Mouse (Mus musculus) lung, postnatal 4 days (tissue): ENCODE measurements around the gene Elane.

ENCODE experiments used
- DNase-seq, 2 experiments: peaks; one replicate each; pipeline ENCODE4 v3.0.0; 2021

Elane gene

DNA sequence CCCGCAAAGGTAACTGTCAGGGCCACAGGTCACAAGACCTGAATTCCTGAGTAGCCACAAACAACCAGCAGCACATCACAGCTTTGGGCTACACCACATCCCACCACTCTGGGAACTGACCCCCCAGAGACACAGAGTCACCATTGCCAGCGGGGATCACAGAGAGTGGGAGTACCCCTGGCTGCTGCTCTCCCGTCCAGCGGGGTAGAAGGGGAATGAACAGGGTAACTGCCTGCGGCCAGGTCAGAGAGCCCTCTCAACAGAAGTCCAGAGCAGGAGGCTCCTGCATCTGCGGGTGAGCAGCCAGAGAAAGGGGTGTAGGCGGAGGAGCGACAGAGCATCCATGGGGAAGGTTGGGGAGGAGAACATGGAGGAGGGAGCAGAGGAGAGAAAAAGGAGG, 30.0 kb downstream of the Elane start:
- DNase-seq: no peak

DNA sequence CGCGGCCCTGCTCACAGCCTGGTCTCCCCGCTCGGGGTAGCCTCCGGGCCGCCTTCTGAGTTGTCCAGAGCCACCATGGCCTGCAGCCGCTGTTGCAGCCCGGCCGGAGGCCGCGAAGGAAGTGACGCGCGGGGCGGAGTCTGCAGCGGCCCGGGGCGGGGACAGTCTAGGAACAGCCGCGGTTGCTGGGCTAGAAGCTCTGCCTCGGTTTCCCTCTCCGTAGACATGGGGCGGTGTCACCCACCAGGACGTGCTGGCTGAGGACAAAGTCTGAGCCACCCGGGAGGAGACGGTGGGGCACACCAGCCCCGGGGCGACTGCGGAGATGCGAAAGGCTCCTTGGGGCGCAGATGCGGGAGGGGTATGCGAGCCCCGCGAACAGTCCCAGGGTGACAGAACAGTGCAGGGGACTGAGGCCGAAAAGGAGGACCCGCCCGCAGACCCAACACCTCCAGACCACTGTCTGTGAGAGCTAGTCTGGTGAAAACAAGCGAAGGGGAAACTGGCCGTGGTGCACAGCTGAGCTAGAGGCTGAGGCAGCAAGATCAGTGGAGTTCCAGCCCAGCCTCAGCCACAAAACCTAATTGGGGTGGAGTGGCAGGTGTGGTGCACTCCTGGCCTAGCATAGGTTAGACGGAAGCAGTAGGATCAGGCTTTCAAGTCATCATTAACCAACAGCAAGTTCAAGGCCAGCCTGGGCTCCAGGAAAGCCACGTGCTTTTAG, 30.9 kb downstream of the Elane start, which contains the start of gene Kiss1r:
Gene Kiss1r (plus strand): TSS at position 164 of the 724 bp plus-strand sequence.
- DNase-seq: peak; percentile 90 to 92

DNA sequence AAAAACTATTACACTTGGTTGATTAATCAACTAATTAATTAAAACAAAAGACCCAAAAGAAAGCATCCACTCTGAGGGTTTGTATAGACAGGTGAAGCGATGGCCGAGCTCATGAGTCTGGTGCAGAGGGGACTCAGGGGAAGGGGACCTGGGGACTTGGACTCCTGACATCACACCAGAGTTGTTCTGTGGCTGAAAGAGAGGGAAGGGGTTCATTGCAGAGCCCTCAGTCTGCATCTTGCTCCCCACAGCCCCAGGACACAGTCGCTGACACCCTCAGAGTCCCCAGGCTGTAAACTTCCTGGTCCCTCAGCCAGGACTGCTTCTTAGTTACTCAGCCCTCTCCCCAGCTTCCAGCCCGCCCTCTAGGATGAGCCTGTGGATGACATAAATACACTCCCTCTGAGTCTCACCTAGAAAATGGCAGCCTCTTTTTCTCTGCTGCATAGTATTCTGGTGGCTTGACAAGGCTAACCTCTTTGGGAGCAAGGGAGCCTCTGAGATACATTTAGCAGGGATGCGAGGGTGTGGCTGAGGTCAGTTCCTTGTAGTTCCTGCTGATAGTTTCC, 31.6 kb downstream of the Elane start:
- no peak for DNase-seq

DNA sequence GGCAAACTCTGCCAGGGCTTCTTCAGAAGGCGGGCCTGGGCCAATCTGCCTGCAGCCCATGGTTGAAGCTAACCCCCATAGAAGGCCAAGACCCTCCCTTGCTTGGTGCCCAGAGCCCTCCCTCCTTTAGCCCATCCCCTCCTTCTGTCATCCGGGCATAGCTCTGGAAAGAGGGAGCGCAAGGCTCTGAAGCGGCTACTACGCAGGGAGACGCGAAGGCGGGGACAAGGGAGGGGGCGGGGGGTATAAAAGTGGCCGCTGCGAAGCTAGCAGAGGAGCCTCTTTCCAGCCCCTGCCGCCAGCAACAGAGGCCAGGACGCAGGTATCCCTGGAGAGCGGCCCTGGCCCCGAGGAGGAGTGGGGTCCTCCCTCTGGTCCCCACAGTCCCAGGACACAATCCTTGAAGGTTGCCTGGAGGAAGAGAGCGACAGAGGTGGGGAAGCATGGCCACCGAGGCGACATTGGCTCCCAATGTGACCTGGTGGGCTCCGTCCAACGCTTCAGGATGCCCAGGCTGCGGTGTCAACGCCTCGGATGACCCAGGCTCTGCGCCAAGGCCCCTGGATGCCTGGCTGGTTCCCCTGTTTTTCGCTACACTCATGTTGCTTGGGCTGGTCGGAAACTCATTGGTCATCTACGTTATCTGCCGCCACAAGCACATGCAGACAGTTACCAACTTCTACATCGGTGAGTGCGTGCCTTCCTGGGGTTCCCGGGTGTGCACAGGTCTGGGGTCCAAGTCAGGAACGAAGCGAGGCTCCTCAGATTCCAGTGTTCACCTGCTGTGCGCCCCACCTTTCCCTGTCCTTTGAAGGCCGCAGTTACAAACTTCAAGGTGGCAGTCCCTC, 32.4 kb downstream of the Elane start:
- DNase-seq: peak in 1 of 2 experiments; percentile 61

DNA sequence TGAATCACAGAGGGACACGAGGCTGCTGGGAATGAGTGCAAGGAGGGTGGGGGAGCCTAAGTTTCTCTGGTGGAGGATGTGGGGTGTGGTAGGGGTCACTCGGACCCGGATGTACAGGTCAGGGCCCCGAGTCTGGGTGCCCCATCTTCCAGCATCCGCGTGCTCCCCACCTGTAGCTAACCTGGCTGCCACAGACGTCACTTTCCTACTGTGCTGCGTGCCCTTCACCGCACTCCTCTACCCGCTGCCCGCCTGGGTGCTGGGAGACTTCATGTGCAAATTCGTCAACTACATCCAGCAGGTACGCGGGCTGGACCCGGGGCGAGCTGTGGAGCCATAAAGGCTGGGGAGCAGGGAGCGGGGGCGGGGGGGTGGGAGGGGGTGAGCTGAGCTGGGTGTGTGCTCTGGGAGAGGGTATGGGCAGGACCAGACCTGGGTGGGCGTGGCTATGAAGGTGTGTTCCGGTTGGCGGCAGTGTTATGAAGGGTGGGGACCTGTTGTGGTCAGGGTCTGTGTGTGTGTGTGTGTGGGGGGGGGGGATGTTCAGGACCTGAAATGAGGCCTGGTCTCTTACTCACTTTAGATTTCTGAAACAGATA, 33.3 kb downstream of the Elane start:
- no peak for DNase-seq

DNA sequence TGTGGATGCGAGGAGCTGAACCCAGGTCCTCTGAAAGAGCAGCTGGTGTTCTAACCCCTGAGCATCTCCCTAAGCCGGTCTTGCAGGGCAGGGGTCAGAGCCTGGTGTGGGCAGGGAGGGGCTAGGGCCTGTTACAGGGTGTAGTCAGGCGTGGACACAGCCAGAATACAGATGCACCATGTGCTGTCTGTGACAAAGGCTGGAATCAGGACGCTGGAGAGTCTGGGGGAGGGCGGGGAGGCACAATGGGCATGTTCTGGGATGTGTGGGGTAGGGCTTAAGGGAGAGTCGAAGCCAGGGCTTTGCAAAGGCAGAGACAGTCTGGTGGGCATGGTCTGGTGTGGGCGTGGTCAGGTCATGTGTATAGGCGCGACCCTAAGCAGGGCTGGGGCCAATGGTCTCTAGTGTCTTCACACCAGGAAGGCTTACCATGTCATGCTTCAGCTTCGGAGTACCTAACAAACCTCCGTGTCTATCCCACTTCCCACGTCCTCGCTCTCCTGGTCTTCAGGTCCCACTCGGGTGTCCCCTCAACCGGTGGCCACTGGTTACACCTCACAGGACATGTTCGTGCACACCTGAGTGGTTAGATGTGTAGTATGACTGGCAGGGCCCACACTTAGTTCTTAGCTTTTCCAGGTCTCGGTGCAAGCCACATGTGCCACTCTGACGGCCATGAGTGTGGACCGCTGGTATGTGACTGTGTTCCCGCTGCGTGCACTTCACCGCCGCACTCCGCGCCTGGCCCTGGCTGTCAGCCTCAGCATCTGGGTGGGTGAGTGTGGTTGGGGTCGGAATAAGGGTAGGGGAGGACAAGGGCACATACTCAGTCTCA, 34.2 kb downstream of the Elane start:
- DNase-seq: no peak

DNA sequence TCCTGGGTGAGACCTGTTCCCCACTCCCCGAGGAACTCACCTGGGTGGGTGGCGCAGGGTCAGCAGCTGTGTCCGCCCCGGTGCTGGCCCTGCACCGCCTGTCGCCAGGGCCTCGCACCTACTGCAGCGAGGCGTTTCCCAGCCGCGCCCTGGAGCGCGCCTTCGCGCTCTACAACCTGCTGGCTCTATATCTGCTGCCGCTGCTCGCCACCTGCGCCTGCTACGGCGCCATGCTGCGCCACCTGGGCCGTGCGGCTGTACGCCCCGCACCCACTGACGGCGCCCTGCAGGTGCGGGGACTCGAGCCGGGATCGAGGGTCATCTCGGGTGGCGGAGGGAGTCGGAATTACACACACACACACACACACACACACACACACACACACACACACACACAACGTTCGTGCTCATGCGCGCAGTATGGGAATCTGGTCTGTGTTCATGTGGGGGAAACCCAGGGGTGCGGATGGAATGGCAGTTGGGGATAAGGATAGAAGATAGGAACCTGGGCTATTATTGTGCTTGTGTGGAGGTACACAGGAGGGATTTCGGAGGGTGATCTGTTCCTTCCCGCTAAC, 35.0 kb downstream of the Elane start, which contains the start of gene R3hdm4:
Gene R3hdm4 (minus strand): TSS at position 251 of the 578 bp plus-strand sequence.
- no peak for DNase-seq

DNA sequence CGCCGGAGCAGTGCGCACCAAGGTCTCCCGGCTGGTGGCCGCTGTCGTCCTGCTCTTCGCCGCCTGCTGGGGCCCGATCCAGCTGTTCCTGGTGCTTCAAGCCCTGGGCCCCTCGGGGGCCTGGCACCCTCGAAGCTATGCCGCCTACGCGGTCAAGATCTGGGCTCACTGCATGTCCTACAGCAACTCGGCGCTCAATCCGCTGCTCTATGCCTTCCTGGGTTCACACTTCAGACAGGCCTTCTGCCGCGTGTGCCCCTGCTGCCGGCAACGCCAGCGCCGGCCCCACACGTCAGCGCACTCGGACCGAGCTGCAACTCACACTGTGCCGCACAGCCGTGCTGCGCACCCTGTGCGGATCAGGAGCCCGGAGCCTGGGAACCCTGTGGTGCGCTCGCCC, 35.5 kb downstream of the Elane start:
- no peak for DNase-seq

DNA sequence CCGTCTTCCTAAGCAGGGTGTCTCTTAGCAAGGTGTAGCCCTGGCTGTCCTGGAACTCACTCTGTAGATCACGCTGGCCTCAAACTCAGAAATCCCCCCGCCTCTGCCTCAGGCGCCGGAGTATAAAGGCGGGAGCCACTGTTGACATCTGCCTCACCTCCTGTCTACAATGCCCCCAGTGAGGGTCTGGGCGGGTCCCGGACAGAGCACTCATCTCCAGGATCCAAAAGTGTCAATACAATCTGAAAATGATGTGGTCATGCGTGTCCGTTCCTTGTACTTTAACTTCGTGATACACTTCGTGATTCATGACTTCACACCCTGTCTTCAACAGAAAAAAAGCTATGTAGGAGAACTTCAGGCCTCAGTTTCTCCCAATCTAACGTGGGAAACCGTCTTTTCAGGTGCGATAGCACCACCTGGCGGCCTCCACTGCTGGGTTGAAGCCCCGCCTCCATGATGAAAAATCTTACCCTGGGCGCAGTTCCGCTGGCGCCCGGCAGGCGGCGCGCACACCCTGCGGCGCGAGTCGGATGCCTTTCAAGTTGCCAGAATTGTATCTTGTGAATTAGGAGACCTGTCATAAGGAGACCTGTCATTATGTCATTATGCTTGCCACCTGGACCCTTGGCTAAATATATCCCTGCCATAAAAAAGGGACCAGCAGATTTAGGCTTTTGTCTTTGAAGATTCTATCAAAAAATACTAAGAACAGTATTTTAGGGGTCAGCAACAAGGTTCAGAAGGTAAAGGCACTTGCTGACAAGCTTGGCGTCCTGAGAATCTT, 39.1 kb downstream of the Elane start:
- peak; percentile 91 to 95 for DNase-seq

DNA sequence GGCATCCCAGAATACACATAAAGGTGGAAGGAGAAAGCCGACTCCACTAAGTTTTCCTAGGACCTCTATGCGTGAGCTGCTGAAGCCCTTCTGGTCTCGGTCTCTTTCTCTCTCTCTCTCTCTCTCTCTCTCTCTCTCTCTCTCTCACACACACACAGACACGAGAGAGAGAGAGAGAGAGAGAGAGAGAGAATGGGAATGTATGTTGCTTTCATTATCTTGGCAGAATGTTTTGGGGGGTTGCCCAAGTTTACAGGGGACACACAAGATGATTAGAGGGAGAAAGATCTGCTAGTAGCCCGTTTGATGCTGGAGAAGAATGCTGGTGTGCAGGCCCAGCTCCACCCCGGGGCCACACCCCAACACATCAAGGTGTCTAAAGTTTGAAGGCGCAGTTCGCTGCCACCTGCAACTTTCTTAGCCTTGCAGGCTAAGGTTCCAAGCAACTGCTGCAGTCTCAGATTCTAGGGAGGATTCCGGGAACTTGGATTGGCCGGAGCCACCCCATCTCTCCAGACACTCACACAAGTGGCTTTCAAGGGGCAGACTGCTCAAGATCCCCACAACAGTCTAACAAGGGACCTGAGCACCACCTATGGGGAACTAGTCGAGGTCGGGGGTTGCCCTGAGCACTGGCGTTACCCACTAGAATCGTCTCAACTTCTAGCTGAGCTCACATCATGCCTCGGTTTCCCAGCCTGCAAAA, 39.9 kb downstream of the Elane start:
- DNase-seq: no peak

DNA sequence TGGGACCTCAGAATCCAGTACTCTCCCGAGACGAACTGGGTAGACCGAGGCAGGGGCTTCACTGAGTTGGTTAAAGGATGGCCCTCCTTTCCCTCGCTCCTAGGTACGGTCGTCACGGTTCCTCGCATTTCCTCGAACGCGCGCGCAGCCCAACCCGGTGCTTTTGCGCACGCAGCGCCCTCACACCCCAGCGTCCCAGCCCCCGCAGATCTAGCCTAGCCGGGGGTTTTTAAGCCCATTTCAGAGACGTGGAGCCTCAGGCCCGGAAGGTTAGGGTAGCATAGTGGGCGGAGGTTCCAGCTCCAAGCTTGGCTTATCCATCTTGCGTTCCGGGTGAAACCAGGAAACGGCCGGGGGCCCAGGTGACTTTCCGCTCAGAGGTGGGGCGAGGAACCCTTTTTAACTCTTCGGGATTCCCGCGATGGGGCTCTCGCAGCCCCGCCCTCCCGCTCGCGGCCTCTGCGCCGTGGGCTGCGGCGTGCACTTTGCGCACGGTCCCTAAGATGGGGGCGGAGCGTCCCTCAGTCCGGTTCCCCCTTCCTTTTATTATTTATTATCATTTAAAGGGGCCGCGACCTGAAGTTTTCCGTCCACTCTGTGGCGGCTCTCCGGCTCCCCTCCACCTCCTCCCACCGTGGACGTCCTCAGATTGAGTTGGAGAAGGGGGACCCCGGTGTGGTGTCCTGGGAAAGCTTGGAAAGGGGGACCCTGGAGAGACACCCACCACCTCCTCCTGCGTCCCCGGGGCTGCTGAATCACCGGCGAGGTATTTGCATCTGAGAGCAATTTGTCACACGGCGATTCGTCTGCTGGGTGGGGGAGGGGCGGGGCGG, 40.7 kb downstream of the Elane start, which contains the start of gene Arid3a:
Gene Arid3a (plus strand): TSS at position 553 of the 833 bp plus-strand sequence.
- peak; percentile 95 to 96 for DNase-seq

DNA sequence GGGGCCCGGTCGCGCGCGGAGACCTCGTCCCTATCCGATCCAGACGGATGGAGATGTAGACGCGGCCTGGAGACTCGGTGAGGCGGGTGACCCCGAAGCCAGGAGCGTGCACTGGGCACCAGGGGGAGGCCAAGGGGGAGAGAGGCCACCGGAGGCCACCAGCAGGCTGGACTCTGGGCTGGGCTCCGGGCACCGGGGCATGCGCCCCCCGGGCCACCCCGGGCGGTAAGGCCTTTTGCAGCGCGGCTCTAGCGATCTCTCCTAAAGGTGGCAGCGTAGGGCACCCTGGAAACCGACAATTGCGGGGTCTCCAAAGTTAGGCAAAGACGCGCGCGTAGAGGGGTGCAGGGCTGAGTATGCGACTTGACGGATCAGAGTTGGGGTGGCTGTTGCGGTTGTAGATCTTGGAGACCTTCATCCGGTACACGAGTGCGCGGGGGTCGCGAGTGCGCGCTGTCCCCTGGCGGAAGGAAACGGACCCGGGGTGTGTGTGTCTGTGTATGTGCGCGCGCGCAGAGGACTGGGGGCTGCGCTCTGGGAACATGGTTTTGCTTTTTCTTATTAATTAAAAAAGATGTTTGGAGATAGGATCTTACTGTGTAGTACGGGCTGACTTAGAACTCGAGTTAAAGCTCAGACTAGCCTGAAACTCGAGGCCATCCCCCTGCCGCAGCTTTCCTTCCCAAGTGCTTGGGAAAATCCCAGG, 41.4 kb downstream of the Elane start:
- peak; percentile 78 to 83 for DNase-seq

DNA sequence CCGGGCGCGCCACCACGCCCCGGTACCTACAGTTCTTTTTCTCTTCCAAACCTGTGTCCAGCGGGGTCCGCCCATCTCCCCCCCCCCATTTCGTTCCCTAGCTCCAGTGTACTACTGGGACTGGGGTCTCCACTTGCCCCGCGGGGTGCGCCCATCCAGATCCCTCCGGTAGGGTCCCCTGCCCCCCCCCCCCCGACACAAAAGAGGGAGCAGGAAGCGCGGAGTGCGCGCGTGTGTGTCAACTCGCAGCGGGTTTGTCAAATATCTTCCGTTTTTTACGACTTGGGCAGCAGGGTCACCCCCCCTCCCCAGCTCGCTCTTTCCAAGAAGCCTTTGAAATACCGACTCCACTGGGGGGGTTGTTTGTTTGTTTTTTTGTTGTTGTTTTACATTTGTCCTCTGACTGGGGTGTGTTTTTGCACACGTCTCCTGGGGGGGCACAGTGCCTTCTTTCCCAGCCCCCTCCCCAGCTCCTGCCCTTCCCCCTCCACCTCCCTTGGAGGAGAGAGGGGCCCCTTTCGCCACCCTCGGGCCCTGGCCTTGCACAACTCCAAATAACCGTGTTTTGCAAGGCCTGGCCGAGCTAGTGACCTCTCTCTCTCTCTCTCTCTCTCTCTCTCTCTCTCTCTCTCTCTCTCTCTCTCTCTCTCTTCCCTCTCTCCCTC, 42.1 kb downstream of the Elane start:
- DNase-seq: peak; percentile 75 to 84

DNA sequence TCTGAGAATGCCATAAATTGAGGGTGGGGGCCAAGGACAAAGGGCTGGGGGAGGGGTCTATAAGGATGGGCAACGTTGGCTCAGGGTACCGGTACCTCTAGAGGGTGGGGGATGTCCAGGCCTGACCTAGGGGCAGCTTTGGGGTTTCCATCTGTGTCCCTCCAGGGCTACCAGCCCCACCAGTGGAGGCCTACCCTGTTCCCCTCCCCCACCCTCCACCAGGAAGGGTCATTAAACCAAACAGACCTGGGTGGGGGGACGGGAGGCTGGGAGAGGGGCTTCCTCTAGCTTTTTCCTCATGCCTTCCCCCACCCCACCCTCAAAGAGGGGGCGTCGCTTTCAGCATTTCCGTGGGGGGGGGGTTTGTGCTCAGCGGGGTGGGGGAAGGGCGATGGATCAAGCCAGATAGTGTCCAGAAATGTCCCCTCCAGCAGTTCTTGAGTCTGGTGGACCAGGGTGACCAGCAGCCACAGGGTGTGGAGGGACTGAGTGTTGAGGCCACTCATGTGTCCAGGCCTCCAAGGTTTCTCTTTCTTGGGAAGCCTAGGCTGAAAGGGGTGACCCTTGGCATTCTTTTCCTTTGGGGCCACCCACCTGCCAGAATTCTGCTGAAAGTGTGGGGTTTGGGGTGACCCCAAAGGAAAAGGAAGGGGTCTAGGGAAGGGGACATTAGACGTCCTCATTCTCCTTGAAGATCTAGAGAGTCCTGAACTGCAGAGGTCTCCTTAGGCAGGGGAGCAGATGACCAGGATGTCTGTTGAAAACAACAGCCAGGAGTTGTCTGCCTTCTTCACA, 43.1 kb downstream of the Elane start:
- no peak for DNase-seq

DNA sequence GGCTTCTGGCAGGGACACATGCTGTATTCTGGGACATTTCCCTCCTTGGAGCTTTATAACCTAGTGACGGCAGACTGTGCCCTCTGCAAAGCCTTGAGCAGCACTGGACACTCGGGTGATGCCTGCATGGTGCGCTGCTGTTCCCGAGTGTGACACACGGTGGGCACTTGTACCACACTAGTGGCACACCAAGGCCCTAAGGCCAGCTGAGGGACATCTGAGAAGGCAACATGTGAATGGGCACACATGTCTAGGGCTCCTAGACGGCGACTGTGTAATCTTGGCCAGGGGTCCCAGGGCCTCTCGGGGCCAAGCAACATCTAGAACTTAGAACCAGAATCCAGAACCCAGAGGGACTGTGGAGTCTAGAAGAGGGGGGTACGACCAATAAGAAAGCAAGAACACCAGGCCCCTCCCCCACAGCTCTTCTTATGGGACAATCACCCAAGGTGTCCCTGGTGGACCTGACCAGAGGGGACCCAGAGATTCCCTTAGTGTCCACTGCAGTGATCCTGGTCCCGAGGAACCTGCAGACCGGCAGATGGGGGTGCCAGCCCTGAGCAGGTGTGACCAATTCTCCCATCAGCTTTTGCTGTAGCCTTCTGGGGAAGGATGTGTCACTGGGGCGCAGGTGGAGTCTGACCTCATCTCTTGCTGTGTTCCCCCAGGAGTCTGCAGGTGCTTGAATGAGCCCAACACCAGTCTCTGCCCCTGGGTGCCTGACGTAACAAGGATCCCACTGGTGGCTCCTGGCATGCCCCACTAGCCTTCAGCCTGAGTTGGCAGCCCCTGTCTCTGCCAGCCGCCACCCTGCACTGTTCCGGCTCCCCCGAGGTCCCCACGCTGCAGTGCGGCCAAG, 44.1 kb downstream of the Elane start:
- no peak for DNase-seq

DNA sequence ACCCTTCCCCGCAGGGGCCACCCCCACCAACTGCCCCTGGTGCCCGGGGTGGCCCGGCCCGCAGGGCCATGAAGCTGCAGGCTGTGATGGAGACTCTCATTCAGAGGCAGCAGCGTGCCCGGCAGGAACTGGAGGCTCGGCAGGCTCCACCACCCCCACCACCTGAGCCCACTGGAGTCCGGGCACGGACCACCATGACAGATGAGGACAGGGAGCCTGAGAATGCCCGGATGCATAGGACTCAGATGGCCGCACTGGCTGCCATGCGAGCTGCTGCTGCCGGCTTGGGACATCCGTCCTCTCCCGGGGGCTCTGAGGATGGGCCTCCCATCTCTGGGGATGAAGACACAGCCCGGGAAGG, 44.8 kb downstream of the Elane start:
- no peak for DNase-seq
